Mouse (Mus musculus) gastrocnemius, postnatal 14 days (tissue): ENCODE measurements around the gene Gpnmb. TPM values are rescaled to one million over a fixed set of nuclear protein-coding genes. Genes with fewer than 3 reads are reported as not detected.

Source experiments
- DNase-seq: peaks from one replicate; pipeline ENCODE4 v3.0.0; 2021; ENCODE audit warnings: mixed read lengths
- intact Hi-C: fragments of 180-260 bp; cut with DNase I; formaldehyde crosslinking; loops from one replicate; pipeline ENCODE4 v1.15.1; 2025; ENCODE audit warnings: low total_unique reads
- long read RNA-seq, 2 experiments: library from polyadenylated mRNA; stranded (forward); transcript quantifications; one replicate each; pipeline ENCODE4 v2.0.0; 2021
- total RNA-seq, 2 experiments: library from RNA; stranded (reverse); gene quantifications; 2 replicates each; pipeline ENCODE4 v1.2.3; 2021

Gpnmb gene
- total RNA-seq, result 1 to 10 TPM in 1 of 2 experiments, under 1 TPM in 1; 0.78 to 1.2 TPM
- long read RNA-seq, experiment 1, result 0 reads
- long read RNA-seq, experiment 2, partial matches to known transcripts, result 0 of 2 reads
- long read RNA-seq, experiment 2, other reads (novel, unspliced or antisense), result 0 of 2 reads

- intact Hi-C loops, result no loop called here
- no peak for DNase-seq
Observed at GRCm38 (mm10) chr6:49036275-49037267, at the start of gene Gpnmb. Gene Gpnmb (plus strand): TSS chr6:49036546.

GRCm38 (mm10) chr6:48989971-48990370 lies 46.4 kb upstream of the Gpnmb start:
- no peak for DNase-seq
- intact Hi-C loops, result no loop called here

- intact Hi-C loops, result no loop called here
- DNase-seq, result no peak
Observed at GRCm38 (mm10) chr6:48991991-48992390, 44.4 kb upstream of the Gpnmb start.

GRCm38 (mm10) chr6:48998186-48998585 lies 38.2 kb upstream of the Gpnmb start:
- no peak for DNase-seq
- intact Hi-C loops, result no loop called here

- intact Hi-C loops, result no loop called here
- DNase-seq, result no peak
Observed at GRCm38 (mm10) chr6:48998796-48999195, 37.5 kb upstream of the Gpnmb start.

GRCm38 (mm10) chr6:49003381-49003780 lies 33.0 kb upstream of the Gpnmb start:
- intact Hi-C loops, result no loop called here
- no peak for DNase-seq

GRCm38 (mm10) chr6:49007981-49008380 lies 28.4 kb upstream of the Gpnmb start:
- peak; percentile 60 for DNase-seq
- intact Hi-C loops, result no loop called here

- intact Hi-C loops, result no loop called here
- DNase-seq, result no peak
Observed at GRCm38 (mm10) chr6:49008420-49009160, 27.8 kb upstream of the Gpnmb start.

GRCm38 (mm10) chr6:49009161-49009555 lies 27.2 kb upstream of the Gpnmb start:
- no peak for DNase-seq
- intact Hi-C loops, result no loop called here

- no peak for DNase-seq
- intact Hi-C loops, result no loop called here
Observed at GRCm38 (mm10) chr6:49009665-49010064, 26.7 kb upstream of the Gpnmb start.

GRCm38 (mm10) chr6:49011191-49011590 lies 25.2 kb upstream of the Gpnmb start:
- DNase-seq, result no peak
- intact Hi-C loops, result no loop called here

- intact Hi-C loops, result no loop called here
- no peak for DNase-seq
Observed at GRCm38 (mm10) chr6:49013023-49013422, 23.3 kb upstream of the Gpnmb start.

- no peak for DNase-seq
- intact Hi-C loops, result no loop called here
Observed at GRCm38 (mm10) chr6:49013458-49013857, 22.9 kb upstream of the Gpnmb start.

GRCm38 (mm10) chr6:49017150-49017549 lies 19.2 kb upstream of the Gpnmb start:
- intact Hi-C loops, result no loop called here
- no peak for DNase-seq

GRCm38 (mm10) chr6:49019341-49019740 lies 17.0 kb upstream of the Gpnmb start:
- intact Hi-C loops, result no loop called here
- no peak for DNase-seq

- no peak for DNase-seq
Observed at GRCm38 (mm10) chr6:49021141-49022012, 15.0 kb upstream of the Gpnmb start.

GRCm38 (mm10) chr6:49022384-49022783 lies 14.0 kb upstream of the Gpnmb start:
- no peak for DNase-seq
- intact Hi-C loops, result no loop called here

More at GRCm38 (mm10) chr6:49021141-49022012, 15.0 kb upstream of the Gpnmb start:
- intact Hi-C loops, result no loop called here

GRCm38 (mm10) chr6:49023315-49023714 lies 13.0 kb upstream of the Gpnmb start:
- DNase-seq, result no peak
- intact Hi-C loops, result no loop called here

- intact Hi-C loops, result no loop called here
Observed at GRCm38 (mm10) chr6:49025290-49025689, 11.1 kb upstream of the Gpnmb start.

More at GRCm38 (mm10) chr6:49025290-49025689, 11.1 kb upstream of the Gpnmb start:
- no peak for DNase-seq
